Comparison of ENCODE assay signal across 15 mouse cellular contexts in genomic region chr13:104627169-104627909, GRCm38 (mm10).
DNase-seq lines count a peak whose midpoint lies in the region; ATAC-seq and TF ChIP-seq lines count a peak whose summit lies in the region.
"Had no signal": no experiment of that assay in that cellular context is flagged by ENCODE, and none has a peak within 500 bp of the region (broad histone marks: within the 10 kb centered on the region; RNA-seq: fewer than 3 reads in every experiment).

No protein-coding gene starts in this region.

- peak; percentile 87 for ATAC-seq in heart, embryonic 15.5 days (replicated peaks; ENCODE audit: insufficient number of reproducible peaks, insufficient read depth, low FRiP score, low read depth)
- ATAC-seq in lung, embryonic 14.5 days (ENCODE audit: insufficient read depth), result peak; percentile 19; the same call in 1 of the 2 replicates
- peak; percentile 30 for ATAC-seq in activated CD4-positive, CD25-positive, alpha-beta regulatory T cell, adult 4 months
- ATAC-seq: intestine, embryonic 16.5 days had no signal

- no peak for DNase-seq in heart, postnatal 10 days
- DNase-seq in lung, embryonic 14.5 days, result no peak
- no peak for DNase-seq in lung, adult 2 months
- DNase-seq in limb, embryonic 10.5 days (ENCODE audit: low spot score), result no peak
- no peak for DNase-seq in B cell, adult 2 months
- DNase-seq: cerebellum, postnatal 14 days; gastrocnemius, postnatal 14 days; thymus, postnatal 36 days had no signal

- 32% methylated on average over 11 of the region's 11 CpGs for WGBS in heart, embryonic 15.5 days
- 38% methylated on average over 11 of the region's 11 CpGs for WGBS in lung, embryonic 14.5 days
- 70% methylated on average over 11 of the region's 11 CpGs for WGBS in lung, adult 2 months
- 74% methylated on average over 11 of the region's 11 CpGs for WGBS in limb, embryonic 10.5 days

- H3K4me2 ChIP-seq in heart, embryonic 15.5 days, result no peak overlapping the region
- H3K4me2 ChIP-seq in lung, embryonic 14.5 days, result no peak overlapping the region
- H3K4me2 ChIP-seq: limb, embryonic 15.5 days; neural tube, embryonic 12.5 days had no signal

- TF ChIP-seq POLR2A in lung, adult 2 months (IDR thresholded peaks at IDR 0.05; ENCODE audit: borderline replicate concordance, extremely low read depth, low read depth, low read length), result no peak

- H3K9me3 ChIP-seq in heart, embryonic 15.5 days (replicated peaks), result no peaks in the 10 kb centered on the region
- no peaks in the 10 kb centered on the region for H3K9me3 ChIP-seq in lung, embryonic 14.5 days (ENCODE audit: low read depth, low read length)
- no peaks in the 10 kb centered on the region for H3K9me3 ChIP-seq in limb, embryonic 10.5 days (replicated peaks)
- H3K9me3 ChIP-seq: limb, embryonic 15.5 days; neural tube, embryonic 12.5 days had no signal

- no peaks in the 10 kb centered on the region for H3K27me3 ChIP-seq in heart, embryonic 15.5 days
- no peaks in the 10 kb centered on the region for H3K27me3 ChIP-seq in lung, embryonic 14.5 days (ENCODE audit: insufficient read depth, low read length)
- no peaks in the 10 kb centered on the region for H3K27me3 ChIP-seq in limb, embryonic 10.5 days (ENCODE audit: low read depth, poor library complexity, severe bottlenecking)
- H3K27me3 ChIP-seq: limb, embryonic 15.5 days; neural tube, embryonic 12.5 days had no signal

- peaks cover 31% of the 10 kb centered on the region for H3K4me1 ChIP-seq in heart, embryonic 15.5 days (replicated peaks)
- 0 out of 2 replicates have a peak, but pooled peaks cover 6% of the 10 kb centered on the region for H3K4me1 ChIP-seq in lung, embryonic 14.5 days (ENCODE audit: insufficient read depth)
- no peaks in the 10 kb centered on the region for H3K4me1 ChIP-seq in lung, adult 2 months (ENCODE audit: control insufficient read depth, insufficient read depth, low read length)
- H3K4me1 ChIP-seq in limb, embryonic 10.5 days, result peaks cover 28% of the 10 kb centered on the region
- H3K4me1 ChIP-seq: neural tube, embryonic 12.5 days had no signal

- intact Hi-C loops in heart, postnatal 10 days (cut with DNase I), result no loop called here

- no peak overlapping the region for H3K4me3 ChIP-seq in heart, embryonic 15.5 days
- no peak overlapping the region for H3K4me3 ChIP-seq in lung, embryonic 14.5 days (ENCODE audit: low read depth, low read length)
- H3K4me3 ChIP-seq in lung, adult 2 months (replicated peaks; ENCODE audit: extremely low read depth, low read depth, low read length), result no peak overlapping the region
- H3K4me3 ChIP-seq in limb, embryonic 10.5 days, result no peak overlapping the region
- H3K4me3 ChIP-seq: limb, embryonic 15.5 days; neural tube, embryonic 12.5 days had no signal

- H3K27ac ChIP-seq in heart, embryonic 15.5 days, result peak overlapping the region; percentile 88
- no peak overlapping the region; the same call in 1 of the 2 replicates for H3K27ac ChIP-seq in lung, embryonic 14.5 days (ENCODE audit: low read depth)
- H3K27ac ChIP-seq in limb, embryonic 10.5 days, result peak overlapping the region; percentile 19; the same call in 1 of the 2 replicates
- H3K27ac ChIP-seq: kidney, postnatal 0 days; limb, embryonic 15.5 days; macrophage; neural tube, embryonic 12.5 days had no signal

- no peak overlapping the region for H3K9ac ChIP-seq in heart, embryonic 15.5 days
- H3K9ac ChIP-seq in lung, embryonic 14.5 days, result no peak overlapping the region
- H3K9ac ChIP-seq: limb, embryonic 15.5 days; neural tube, embryonic 12.5 days had no signal

- no peaks in the 10 kb centered on the region; the same call in 1 of the 2 replicates for H3K36me3 ChIP-seq in heart, embryonic 15.5 days
- peaks cover 7% of the 10 kb centered on the region; the same call in 1 of the 2 replicates for H3K36me3 ChIP-seq in lung, embryonic 14.5 days (ENCODE audit: insufficient read depth)
- H3K36me3 ChIP-seq in limb, embryonic 10.5 days, result peaks cover 8% of the 10 kb centered on the region; the same call in 1 of the 2 replicates
- H3K36me3 ChIP-seq: limb, embryonic 15.5 days had no signal

- TF ChIP-seq CTCF in lung, embryonic 14.5 days (IDR thresholded peaks at IDR 0.05; ENCODE audit: low read depth), result no peak
- no peak for TF ChIP-seq CTCF in lung, adult 2 months (IDR thresholded peaks at IDR 0.05; ENCODE audit: insufficient read depth, low read length)

Comparison
In these comparisons a context has a peak if more than half of its experiments do, and no peak if none do; other contexts are left out.
1. ATAC-seq: peak in every context shown above with its lines; median percentile 87 in heart, embryonic 15.5 days; 30 in activated CD4-positive, CD25-positive, alpha-beta regulatory T cell, adult 4 months; 19 in lung, embryonic 14.5 days.